Mouse (Mus musculus): ENCODE measurements around the gene Tmem88b. TPM values are rescaled to one million over a fixed set of nuclear protein-coding genes. Genes with fewer than 3 reads are reported as not detected.

Tmem88b gene
- total RNA-seq (2014; rRNA removed) (0.74 and 0.87 TPM in 2 replicates), polyA plus RNA-seq (2012; rRNA removed) (1.3 and 1.9 TPM in 2 replicates)

DNA sequence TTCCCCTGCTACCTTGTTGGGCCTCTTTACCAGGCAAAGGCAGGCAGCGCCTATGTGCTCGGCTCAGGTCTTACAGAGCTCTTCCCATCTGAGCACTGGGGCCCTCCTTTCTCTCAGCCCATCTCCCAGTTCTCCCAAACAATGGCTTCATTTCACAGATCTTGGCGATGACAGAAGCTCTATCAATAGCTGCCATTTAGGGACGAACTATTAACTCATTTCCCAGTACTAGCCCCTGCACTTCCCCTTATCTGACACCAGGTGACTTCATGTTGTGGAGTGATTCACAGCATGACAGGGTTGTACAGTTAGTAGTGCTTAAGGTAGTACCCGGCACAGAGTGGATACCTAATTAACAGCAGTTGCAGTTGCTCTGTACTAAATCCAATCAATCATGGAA lies at the start of gene Tmem88b:
Gene Tmem88b (minus strand): TSS at position 56 of the 400 bp plus-strand sequence.
- TF ChIP-seq POLR2A (IDR thresholded peaks at IDR 0.05; ENCODE audit: extremely low read depth, insufficient read depth, low read length): no peak
- TF ChIP-seq CTCF (IDR thresholded peaks at IDR 0.05; ENCODE audit: low read depth, low read length): 0 out of 2 replicates have a peak, but pooled peaks have one; percentile 9
- Histone ChIP-seq H3K4me3 (ENCODE audit: insufficient read depth, low read depth, low read length) (peak within 1 kb of the TSS; percentile 74; the same call in 1 of the 2 replicates), H3K27ac (replicated peaks; ENCODE audit: insufficient read depth, low read depth, low read length) (peak within 1 kb of the TSS; percentile 97), H3K36me3 (ENCODE audit: control insufficient read depth, insufficient read depth, low read length) (no peaks in the 10 kb centered on the region), H3K9ac (ENCODE audit: low read depth, low read length) (peak within 1 kb of the TSS; percentile 98; the same call in 1 of the 2 replicates), H3K4me1 (ENCODE audit: control insufficient read depth, insufficient read depth, low read length) (no peaks in the 10 kb centered on the region; the same call in 1 of the 2 replicates), H3K27me3 (ENCODE audit: control insufficient read depth, insufficient read depth, low read length) (no peaks in the 10 kb centered on the region), H3K79me2 (ENCODE audit: control insufficient read depth, insufficient read depth, low read length) (no peaks in the 10 kb centered on the region)
- DNase-seq (ENCODE audit: extremely low read depth, low read depth, low spot score): no peak
- WGBS: 83% methylated on average over 5 of the region's 5 CpGs

GRCm38 (mm10) chr4:155833836-155834235 lies 48.2 kb upstream of the Tmem88b start:
- Histone ChIP-seq H3K36me3 (ENCODE audit: control insufficient read depth, insufficient read depth, low read length) (no peaks in the 10 kb centered on the region), H3K9ac (ENCODE audit: low read depth, low read length) (no peak overlapping the region), H3K4me3 (ENCODE audit: insufficient read depth, low read depth, low read length) (no peak overlapping the region), H3K27me3 (ENCODE audit: control insufficient read depth, insufficient read depth, low read length) (no peaks in the 10 kb centered on the region), H3K4me1 (ENCODE audit: control insufficient read depth, insufficient read depth, low read length) (peaks cover 18% of the 10 kb centered on the region), H3K79me2 (ENCODE audit: control insufficient read depth, insufficient read depth, low read length) (peaks cover 8% of the 10 kb centered on the region; the same call in 1 of the 2 replicates), H3K27ac (replicated peaks; ENCODE audit: insufficient read depth, low read depth, low read length) (no peak overlapping the region; the same call in 1 of the 2 replicates)
- WGBS: 13% methylated on average over 2 of the region's 2 CpGs
- DNase-seq (ENCODE audit: extremely low read depth, low read depth, low spot score): peak; percentile 90
- TF ChIP-seq POLR2A (IDR thresholded peaks at IDR 0.05; ENCODE audit: extremely low read depth, insufficient read depth, low read length) (no peak), CTCF (IDR thresholded peaks at IDR 0.05; ENCODE audit: low read depth, low read length) (peak; percentile 80)

- TF ChIP-seq POLR2A (IDR thresholded peaks at IDR 0.05; ENCODE audit: extremely low read depth, insufficient read depth, low read length) (no peak), CTCF (IDR thresholded peaks at IDR 0.05; ENCODE audit: low read depth, low read length) (no peak)
- Histone ChIP-seq H3K36me3 (ENCODE audit: control insufficient read depth, insufficient read depth, low read length) (peaks cover 1% of the 10 kb centered on the region; the same call in 1 of the 2 replicates), H3K4me3 (ENCODE audit: insufficient read depth, low read depth, low read length) (no peak overlapping the region), H3K79me2 (ENCODE audit: control insufficient read depth, insufficient read depth, low read length) (peaks cover 8% of the 10 kb centered on the region; the same call in 1 of the 2 replicates), H3K9ac (ENCODE audit: low read depth, low read length) (no peak overlapping the region), H3K27ac (replicated peaks; ENCODE audit: insufficient read depth, low read depth, low read length) (no peak overlapping the region), H3K4me1 (ENCODE audit: control insufficient read depth, insufficient read depth, low read length) (peaks cover 18% of the 10 kb centered on the region), H3K27me3 (ENCODE audit: control insufficient read depth, insufficient read depth, low read length) (no peaks in the 10 kb centered on the region)
- 87% methylated on average over 4 of the region's 4 CpGs for WGBS
- no peak for DNase-seq (ENCODE audit: extremely low read depth, low read depth, low spot score)
These were observed 47.6 kb upstream of the Tmem88b start for GRCm38 (mm10) chr4:155833234-155833633.

DNA sequence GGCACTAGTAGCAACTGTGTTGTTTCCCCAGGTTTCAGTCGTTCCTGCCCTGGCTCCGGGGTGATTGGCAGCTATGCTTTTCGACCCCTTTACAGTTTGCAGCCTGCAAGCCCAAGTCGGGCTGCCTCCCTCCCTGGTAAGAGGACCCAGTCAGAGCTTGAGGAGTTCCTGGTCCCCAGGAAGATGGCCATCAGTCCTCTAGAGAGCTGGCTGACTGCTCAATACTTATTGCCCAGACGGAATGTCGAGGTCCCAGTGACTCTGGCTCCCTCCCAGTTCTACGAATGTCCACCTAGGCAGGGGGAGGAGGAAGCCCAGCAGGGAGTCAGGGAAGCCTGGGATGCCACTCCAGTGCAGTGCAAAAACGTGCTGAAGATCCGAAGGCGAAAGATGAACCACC lies 46.6 kb upstream of the Tmem88b start:
- H3K9ac ChIP-seq (ENCODE audit: low read depth, low read length): peak overlapping the region; percentile 94
- no peak for TF ChIP-seq CTCF (IDR thresholded peaks at IDR 0.05; ENCODE audit: low read depth, low read length)
- TF ChIP-seq POLR2A (IDR thresholded peaks at IDR 0.05; ENCODE audit: extremely low read depth, insufficient read depth, low read length): no peak
- peaks cover 18% of the 10 kb centered on the region for H3K4me1 ChIP-seq (ENCODE audit: control insufficient read depth, insufficient read depth, low read length)
- H3K27ac ChIP-seq (replicated peaks; ENCODE audit: insufficient read depth, low read depth, low read length): peak overlapping the region; percentile 76
- H3K4me3 ChIP-seq (ENCODE audit: insufficient read depth, low read depth, low read length): peak overlapping the region; percentile 92
- H3K27me3 ChIP-seq (ENCODE audit: control insufficient read depth, insufficient read depth, low read length): no peaks in the 10 kb centered on the region
- DNase-seq (ENCODE audit: extremely low read depth, low read depth, low spot score): no peak
- peaks cover 8% of the 10 kb centered on the region; the same call in 1 of the 2 replicates for H3K79me2 ChIP-seq (ENCODE audit: control insufficient read depth, insufficient read depth, low read length)
- WGBS: 30% methylated on average over 10 of the region's 10 CpGs
- H3K36me3 ChIP-seq (ENCODE audit: control insufficient read depth, insufficient read depth, low read length): peaks cover 5% of the 10 kb centered on the region

DNA sequence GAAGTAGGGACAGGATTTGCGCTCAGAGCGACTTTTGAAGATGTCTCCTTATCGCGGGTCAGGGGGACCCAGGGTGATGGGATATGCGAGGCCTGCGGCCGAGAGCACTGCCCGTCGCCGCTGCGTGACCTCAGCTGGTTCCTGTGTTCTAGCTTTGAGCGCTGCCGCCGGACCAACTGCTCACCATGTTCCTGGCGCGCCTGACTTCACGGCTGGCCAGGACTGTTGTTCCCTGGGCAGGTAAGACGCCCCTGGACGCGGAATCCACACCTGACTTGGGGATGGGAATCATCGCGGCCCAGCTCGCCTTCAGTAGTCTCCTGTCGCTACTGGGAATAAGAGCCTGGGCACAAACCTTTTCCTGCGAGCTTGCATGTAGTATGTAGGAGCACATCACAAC lies 46.2 kb upstream of the Tmem88b start:
- Histone ChIP-seq H3K4me1 (ENCODE audit: control insufficient read depth, insufficient read depth, low read length) (peaks cover 18% of the 10 kb centered on the region), H3K9ac (ENCODE audit: low read depth, low read length) (peak overlapping the region; percentile 94), H3K27ac (replicated peaks; ENCODE audit: insufficient read depth, low read depth, low read length) (peak overlapping the region; percentile 76), H3K36me3 (ENCODE audit: control insufficient read depth, insufficient read depth, low read length) (peaks cover 6% of the 10 kb centered on the region), H3K27me3 (ENCODE audit: control insufficient read depth, insufficient read depth, low read length) (no peaks in the 10 kb centered on the region), H3K4me3 (ENCODE audit: insufficient read depth, low read depth, low read length) (peak overlapping the region; percentile 92), H3K79me2 (ENCODE audit: control insufficient read depth, insufficient read depth, low read length) (peaks cover 8% of the 10 kb centered on the region; the same call in 1 of the 2 replicates)
- WGBS: under 1% methylated on average over 25 of the region's 25 CpGs
- no peak for TF ChIP-seq CTCF (IDR thresholded peaks at IDR 0.05; ENCODE audit: low read depth, low read length)
- TF ChIP-seq POLR2A (IDR thresholded peaks at IDR 0.05; ENCODE audit: extremely low read depth, insufficient read depth, low read length): no peak
- no peak for DNase-seq (ENCODE audit: extremely low read depth, low read depth, low spot score)

GRCm38 (mm10) chr4:155831205-155831766 lies 45.6 kb upstream of the Tmem88b start, which contains the start of gene Aurkaip1:
TSS of gene Aurkaip1 (plus strand) at chr4:155831272.
- DNase-seq (ENCODE audit: extremely low read depth, low read depth, low spot score): peak; percentile 88
- H3K9ac ChIP-seq (ENCODE audit: low read depth, low read length): peak within 1 kb of the TSS; percentile 94
- H3K4me1 ChIP-seq (ENCODE audit: control insufficient read depth, insufficient read depth, low read length): peaks cover 18% of the 10 kb centered on the region
- H3K27me3 ChIP-seq (ENCODE audit: control insufficient read depth, insufficient read depth, low read length): no peaks in the 10 kb centered on the region
- H3K79me2 ChIP-seq (ENCODE audit: control insufficient read depth, insufficient read depth, low read length): peaks cover 8% of the 10 kb centered on the region; the same call in 1 of the 2 replicates
- TF ChIP-seq POLR2A (IDR thresholded peaks at IDR 0.05; ENCODE audit: extremely low read depth, insufficient read depth, low read length) (peak; percentile 73), CTCF (IDR thresholded peaks at IDR 0.05; ENCODE audit: low read depth, low read length) (peak; percentile 87)
- peaks cover 9% of the 10 kb centered on the region for H3K36me3 ChIP-seq (ENCODE audit: control insufficient read depth, insufficient read depth, low read length)
- WGBS: under 1% methylated on average over 49 of the region's 49 CpGs
- peak within 1 kb of the TSS; percentile 92 for H3K4me3 ChIP-seq (ENCODE audit: insufficient read depth, low read depth, low read length)
- H3K27ac ChIP-seq (replicated peaks; ENCODE audit: insufficient read depth, low read depth, low read length): peak within 1 kb of the TSS; percentile 76

All from liver, adult 2 months (tissue).